ENCODE assay signal across 8 mouse cellular contexts in genomic region chr15:80235535-80235934, GRCm38 (mm10). TPM values are rescaled to one million over a fixed set of nuclear protein-coding genes. Genes with fewer than 3 reads are reported as not detected.
A peak's percentile ranks its signal among the peaks of the same experiment; 100 is the strongest.
DNase-seq lines count a peak whose midpoint lies in the region; ATAC-seq lines count a peak whose summit lies in the region.
"Had no signal": no experiment of that assay in that cellular context is flagged by ENCODE, and none has a peak within 500 bp of the region (broad histone marks: within the 10 kb centered on the region; RNA-seq: fewer than 3 reads in every experiment).

Gene AC140267.1, plus strand, starts transcription at chr15:80235835.

- 95% methylated on average over 9 of the region's 9 CpGs for WGBS in forebrain, embryonic 11.5 days
- WGBS in intestine, embryonic 15.5 days, result 94% methylated on average over 9 of the region's 9 CpGs
- WGBS in neural tube, embryonic 12.5 days, result 97% methylated on average over 9 of the region's 9 CpGs

- H3K4me1 ChIP-seq in forebrain, embryonic 11.5 days (replicated peaks; ENCODE audit: control insufficient read depth, insufficient read depth, low read length), result peaks cover 4% of the 10 kb centered on the region; the same call in 1 of the 2 replicates
- H3K4me1 ChIP-seq in intestine, embryonic 15.5 days (replicated peaks), result 0 out of 2 replicates have a peak, but pooled peaks cover 13% of the 10 kb centered on the region
- peaks cover 11% of the 10 kb centered on the region for H3K4me1 ChIP-seq in neural tube, embryonic 12.5 days

- intact Hi-C loops in left cerebral cortex, postnatal 14 days (cut with DNase I), result no loop called here

- no peak within 1 kb of the TSS for H3K27ac ChIP-seq in forebrain, embryonic 11.5 days (ENCODE audit: low read depth, low read length)
- H3K27ac ChIP-seq in intestine, embryonic 15.5 days, result no peak within 1 kb of the TSS
- H3K27ac ChIP-seq in neural tube, embryonic 12.5 days, result no peak within 1 kb of the TSS

- peak within 1 kb of the TSS; percentile 89 for H3K4me3 ChIP-seq in forebrain, embryonic 11.5 days (ENCODE audit: low read depth, low read length)
- peak within 1 kb of the TSS; percentile 92 for H3K4me3 ChIP-seq in intestine, embryonic 15.5 days (replicated peaks)
- peak within 1 kb of the TSS; percentile 94 for H3K4me3 ChIP-seq in neural tube, embryonic 12.5 days

- H3K9ac ChIP-seq in forebrain, embryonic 11.5 days (ENCODE audit: low read length), result peak within 1 kb of the TSS; percentile 72
- H3K9ac ChIP-seq in intestine, embryonic 15.5 days, result peak within 1 kb of the TSS; percentile 87
- peak within 1 kb of the TSS; percentile 86 for H3K9ac ChIP-seq in neural tube, embryonic 12.5 days

- DNase-seq in left cerebral cortex, postnatal 14 days (ENCODE audit: low spot score in 2 of 2), result no peak
- DNase-seq in left cerebral cortex, adult 9 months (ENCODE audit: low spot score in 2 of 2), result no peak
- DNase-seq in forebrain, embryonic 11.5 days (ENCODE audit: low spot score), result no peak
- no peak for DNase-seq in ovary, postnatal 10 days (ENCODE audit: low spot score)
- DNase-seq in testis, postnatal 10 days (ENCODE audit: low spot score), result no peak

- H3K27me3 ChIP-seq in forebrain, embryonic 11.5 days (ENCODE audit: control insufficient read depth, insufficient read depth, low read length), result no peaks in the 10 kb centered on the region
- no peaks in the 10 kb centered on the region for H3K27me3 ChIP-seq in intestine, embryonic 15.5 days (replicated peaks)
- H3K27me3 ChIP-seq in neural tube, embryonic 12.5 days (replicated peaks), result no peaks in the 10 kb centered on the region

- H3K4me2 ChIP-seq in forebrain, embryonic 11.5 days (ENCODE audit: low read depth, low read length, severe bottlenecking), result peak within 1 kb of the TSS; percentile 82
- peak within 1 kb of the TSS; percentile 69 for H3K4me2 ChIP-seq in intestine, embryonic 15.5 days (replicated peaks)
- peak within 1 kb of the TSS; percentile 86 for H3K4me2 ChIP-seq in neural tube, embryonic 12.5 days (replicated peaks)

- peaks cover 3% of the 10 kb centered on the region; the same call in 1 of the 2 replicates for H3K36me3 ChIP-seq in forebrain, embryonic 11.5 days (ENCODE audit: control insufficient read depth, insufficient read depth, low read length)
- peaks cover 28% of the 10 kb centered on the region for H3K36me3 ChIP-seq in intestine, embryonic 15.5 days
- H3K36me3 ChIP-seq in neural tube, embryonic 12.5 days, result peaks cover 39% of the 10 kb centered on the region

- no peaks in the 10 kb centered on the region for H3K9me3 ChIP-seq in forebrain, embryonic 11.5 days (ENCODE audit: control insufficient read depth, low read length)
- no peaks in the 10 kb centered on the region for H3K9me3 ChIP-seq in intestine, embryonic 15.5 days
- no peaks in the 10 kb centered on the region for H3K9me3 ChIP-seq in neural tube, embryonic 12.5 days

- no peak for ATAC-seq in forebrain, embryonic 11.5 days (replicated peaks; ENCODE audit: low FRiP score)
- ATAC-seq in intestine, embryonic 15.5 days, result no peak
- no peak for ATAC-seq in neural tube, embryonic 12.5 days (ENCODE audit: low FRiP score, low read depth)

RNA-seq across cellular contexts. Expression of gene AC140267.1, which starts in this region (rescaled TPM):
- total RNA-seq in left cerebral cortex, postnatal 14 days (2021), result 10 to 100 TPM; 18.7 to 25.4 TPM
- polyA plus RNA-seq in forebrain, embryonic 11.5 days (2014; fragmentation: Nextera tagmentation; extraction: Ambion mirVana), result not detected in 2 replicates
- not detected in 2 replicates for polyA plus RNA-seq in intestine, embryonic 15.5 days (2015; fragmentation: Nextera tagmentation; extraction: Ambion mirVana)
- polyA plus RNA-seq in neural tube, embryonic 12.5 days (2016; fragmentation: Nextera tagmentation; extraction: Ambion mirVana), result 9.5 TPM in 1 of 2 replicates, not detected in the other
- total RNA-seq: common myeloid progenitor, adult 5-6 weeks had no signal
